Mouse (Mus musculus): ENCODE measurements around the gene Clec16a.

Gene Clec16a

DNA sequence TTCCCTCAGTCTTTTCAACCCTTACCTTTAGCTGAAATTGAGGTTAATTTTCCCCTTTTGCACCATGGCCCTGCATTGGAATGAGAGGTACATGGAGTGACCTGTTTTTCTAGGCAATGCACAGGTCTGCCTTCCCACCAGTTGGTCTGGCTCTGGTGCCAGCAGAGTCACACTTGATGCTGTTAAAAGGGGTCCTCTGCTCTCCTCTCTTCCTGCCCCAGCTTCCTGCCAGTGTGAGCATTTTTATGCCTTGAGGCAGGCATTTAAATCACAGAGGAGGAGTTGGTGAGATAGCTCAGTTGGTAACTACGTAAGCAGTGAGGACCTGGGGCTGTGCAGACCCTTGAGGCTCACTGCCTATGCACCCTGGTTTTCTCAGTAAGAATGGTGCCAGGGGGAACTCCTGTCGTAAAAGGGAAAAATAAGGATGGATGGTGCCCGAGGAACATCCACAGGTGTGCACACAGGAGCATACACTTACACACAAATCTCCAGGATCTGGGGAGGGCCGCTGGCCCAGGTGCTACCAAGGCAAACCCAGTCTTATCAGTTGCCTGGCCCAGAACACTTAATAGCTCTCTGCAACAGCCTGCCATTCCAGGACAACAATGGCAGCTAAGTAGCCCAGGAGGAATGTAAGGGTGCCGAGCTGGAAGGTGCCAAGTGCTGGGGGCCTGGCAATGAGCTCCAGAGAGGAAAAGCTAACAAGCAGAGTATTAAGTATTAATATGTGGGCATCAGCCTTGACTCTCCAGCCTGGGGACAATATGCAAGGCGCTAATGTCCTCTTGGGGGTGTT lies 152.9 kb downstream of the Clec16a start:
- POLR2A ChIA-PET, result interaction anchor here in 2 of 4 experiments (0.5 to 1.4 kb wide), 6 partner anchors 40 to 331 kb away, joined by 3 to 5 read pairs (median 3); partner anchors contain the start of gene Socs1 (in 1 of the 2)

DNA sequence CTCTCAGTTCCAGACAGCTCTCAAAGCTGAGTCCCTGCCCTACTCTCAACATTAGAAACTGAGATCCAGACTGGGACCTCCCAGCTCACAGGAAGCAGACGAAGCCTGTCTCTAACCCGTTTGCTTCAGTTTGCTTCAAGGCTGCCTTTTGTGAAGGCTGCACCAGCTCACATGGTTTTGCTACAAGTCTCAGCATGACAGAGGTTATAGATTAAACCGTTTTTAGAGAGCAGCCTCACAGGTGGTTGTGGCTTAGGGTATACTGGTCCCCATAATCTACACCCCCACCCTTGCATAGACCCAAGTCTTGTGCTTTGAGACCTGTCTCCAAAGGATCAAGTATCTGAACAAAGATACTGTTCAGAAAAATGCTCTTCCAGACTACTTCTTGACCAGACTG lies 154.2 kb downstream of the Clec16a start:
- POLR2A ChIA-PET, result interaction anchor here in 2 of 4 experiments (0.6 to 2.8 kb wide), 5 partner anchors 15 to 435 kb away, joined by 3 to 8 read pairs (median 3); no protein-coding TSS in a partner anchor
- CTCF ChIA-PET, result no interaction called here

More for the DNA sequence above, 152.9 kb downstream of the Clec16a start:
- CTCF ChIA-PET, result interaction anchor here in 2 of 4 experiments (0.6 to 1.7 kb wide), 4 partner anchors 58 to 334 kb away, joined by 5 to 6 read pairs (median 5); no protein-coding TSS in a partner anchor

- ChIA-PET CTCF (interaction anchor here in 1 of 4 experiments (0.6 kb wide), 1 partner anchor 157 kb away, joined by 3 read pairs; no protein-coding TSS in a partner anchor), POLR2A (interaction anchor here in 3 of 4 experiments (0.5 to 2.8 kb wide), 7 partner anchors 14 to 434 kb away, joined by 3 to 8 read pairs (median 3); no protein-coding TSS in a partner anchor)
Observed at GRCm38 (mm10) chr16:10700160-10700559, 155.0 kb downstream of the Clec16a start.

GRCm38 (mm10) chr16:10702399-10702798 lies 157.3 kb downstream of the Clec16a start:
- ChIA-PET POLR2A (no interaction called here), CTCF (interaction anchor here in 2 of 4 experiments (0.5 to 1.0 kb wide), 2 partner anchors 43 to 1896 kb away, joined by 3 to 4 read pairs; no protein-coding TSS in a partner anchor)

GRCm38 (mm10) chr16:10703932-10704331 lies 158.8 kb downstream of the Clec16a start:
- ChIA-PET CTCF (no interaction called here), POLR2A (interaction anchor here in 2 of 4 experiments (0.6 to 0.7 kb wide), 2 partner anchors 128 to 292 kb away, joined by 3 to 4 read pairs; no protein-coding TSS in a partner anchor)

DNA sequence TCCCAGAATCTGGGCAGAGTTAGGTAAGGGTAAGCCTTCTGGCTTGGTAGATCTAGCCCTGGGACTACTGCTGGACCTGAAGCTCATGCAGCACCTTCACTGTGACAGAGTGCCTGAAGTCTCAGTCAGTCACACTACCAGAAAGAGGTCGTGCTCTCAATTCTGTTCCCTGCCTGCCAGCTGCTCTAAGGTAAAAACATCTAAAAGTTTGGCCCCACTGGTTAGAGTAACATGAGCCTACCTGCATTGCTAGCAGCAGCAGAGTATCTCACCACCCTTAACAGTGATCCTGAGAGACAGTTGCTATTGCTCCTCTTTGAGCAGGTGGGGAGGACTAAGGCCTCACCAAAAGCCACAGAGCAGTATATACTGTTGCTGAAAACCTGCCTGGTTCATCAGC lies 160.3 kb downstream of the Clec16a start:
- CTCF ChIA-PET, result interaction anchor here in 1 of 4 experiments (1.1 kb wide), 1 partner anchor 20 kb away, joined by 4 read pairs; no protein-coding TSS in a partner anchor
- POLR2A ChIA-PET, result interaction anchor here in 1 of 4 experiments (0.8 kb wide), 1 partner anchor 9 kb away, joined by 3 read pairs; no protein-coding TSS in a partner anchor

GRCm38 (mm10) chr16:10711524-10711923 lies 166.4 kb downstream of the Clec16a start:
- ChIA-PET POLR2A (interaction anchor here in 1 of 4 experiments (0.6 kb wide), 1 partner anchor 30 kb away, joined by 3 read pairs; no protein-coding TSS in a partner anchor), CTCF (interaction anchor here in 1 of 4 experiments (0.6 kb wide), 1 partner anchor 537 kb away, joined by 4 read pairs; no protein-coding TSS in a partner anchor)

DNA sequence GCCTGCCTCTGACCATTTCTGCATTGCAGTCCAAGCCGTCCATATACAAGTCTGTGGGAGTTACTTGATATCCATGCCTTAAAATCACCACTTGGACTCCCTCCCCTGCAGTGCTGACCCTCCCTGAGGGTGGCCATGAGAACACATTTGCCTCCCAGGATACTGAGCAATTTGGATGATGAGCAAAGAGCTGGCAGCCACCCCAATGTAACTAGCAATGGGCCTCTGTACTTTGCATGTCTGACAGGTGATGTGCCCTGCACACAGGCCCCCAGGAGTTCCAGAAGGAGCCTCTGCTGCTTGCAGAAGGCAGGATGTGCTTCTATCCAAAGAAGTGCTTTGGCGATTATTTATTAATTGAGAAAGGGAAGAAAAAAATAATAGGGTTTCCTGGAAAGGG lies 167.9 kb downstream of the Clec16a start:
- CTCF ChIA-PET, result interaction anchor here in 2 of 4 experiments (0.7 to 1.1 kb wide), 2 partner anchors 74 to 279 kb away, joined by 3 read pairs; no protein-coding TSS in a partner anchor
- POLR2A ChIA-PET, result no interaction called here

- CTCF ChIA-PET, result interaction anchor here in 2 of 4 experiments (0.7 to 1.1 kb wide), 2 partner anchors 73 to 279 kb away, joined by 3 read pairs; no protein-coding TSS in a partner anchor
- POLR2A ChIA-PET, result interaction anchor here in 2 of 4 experiments (0.9 to 1.3 kb wide), 2 partner anchors 8 to 14 kb away, joined by 3 read pairs; no protein-coding TSS in a partner anchor
Observed at GRCm38 (mm10) chr16:10713441-10714239, 168.5 kb downstream of the Clec16a start.

GRCm38 (mm10) chr16:10715211-10715610 lies 170.1 kb downstream of the Clec16a start:
- ChIA-PET CTCF (interaction anchor here in 1 of 4 experiments (0.9 kb wide), 1 partner anchor 10 kb away, joined by 3 read pairs; no protein-coding TSS in a partner anchor), POLR2A (interaction anchor here in 3 of 4 experiments (0.5 to 1.3 kb wide), 5 partner anchors 15 to 279 kb away, joined by 3 to 4 read pairs (median 3); partner anchors contain the start of gene Rmi2 (in 1 of the 3))

DNA sequence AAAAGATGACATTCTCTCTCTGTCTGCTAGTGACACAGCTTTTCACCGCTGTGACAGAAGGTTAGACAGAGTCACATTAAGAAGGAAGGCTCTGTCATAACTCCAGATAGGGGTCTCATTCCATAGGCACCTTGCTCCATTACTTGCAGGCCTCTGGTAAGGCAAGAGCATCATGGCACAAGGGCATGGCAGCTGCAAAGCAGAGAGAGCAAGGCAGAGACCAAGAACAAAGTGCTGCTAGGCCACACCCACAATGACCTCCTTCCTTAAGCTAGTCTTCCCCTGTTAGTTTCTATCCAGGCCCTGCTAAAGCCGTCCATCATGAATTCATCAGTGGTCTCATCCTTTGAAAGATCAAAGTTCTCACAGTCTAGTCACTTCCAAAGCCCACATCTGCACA lies 170.5 kb downstream of the Clec16a start:
- ChIA-PET POLR2A (interaction anchor here in 2 of 4 experiments (0.5 to 1.1 kb wide), 4 partner anchors 16 to 278 kb away, joined by 3 to 4 read pairs (median 4); partner anchors contain the start of gene Rmi2 (in 1 of the 2)), CTCF (interaction anchor here in 1 of 4 experiments (0.9 kb wide), 1 partner anchor 10 kb away, joined by 3 read pairs; no protein-coding TSS in a partner anchor)

GRCm38 (mm10) chr16:10716696-10717095 lies 171.6 kb downstream of the Clec16a start:
- ChIA-PET CTCF (no interaction called here), POLR2A (no interaction called here)

DNA sequence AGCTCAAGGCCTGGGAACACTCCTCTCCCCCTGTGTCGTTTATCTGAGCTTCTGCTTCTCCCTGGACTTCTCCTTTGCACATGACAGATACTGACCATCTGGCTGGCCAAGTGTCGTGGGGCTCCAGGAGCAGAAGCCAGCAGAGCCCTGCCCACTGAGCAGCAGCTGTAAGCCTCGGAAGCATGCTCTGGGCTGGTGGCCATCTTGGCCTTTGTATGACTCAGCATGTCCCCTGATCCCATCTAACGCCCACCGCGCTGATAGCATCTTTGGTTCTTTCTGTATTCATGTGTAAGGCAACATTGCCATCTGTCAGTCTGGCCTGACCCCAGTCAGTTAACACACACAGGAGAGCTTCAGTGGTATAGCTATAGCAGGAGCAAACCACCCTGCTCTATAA lies 174.8 kb downstream of the Clec16a start:
- CTCF ChIA-PET, result interaction anchor here in 2 of 4 experiments (0.6 to 0.7 kb wide), 3 partner anchors 22 to 230 kb away, joined by 3 to 4 read pairs (median 3); no protein-coding TSS in a partner anchor
- POLR2A ChIA-PET, result interaction anchor here in 2 of 4 experiments (0.6 to 0.7 kb wide), 2 partner anchors 47 to 314 kb away, joined by 3 to 4 read pairs; no protein-coding TSS in a partner anchor

- CTCF ChIA-PET, result interaction anchor here (0.6 to 0.7 kb wide), 6 partner anchors 18 to 371 kb away, joined by 3 to 11 read pairs (median 4); no protein-coding TSS in a partner anchor
- POLR2A ChIA-PET, result interaction anchor here in 2 of 4 experiments (0.5 to 1.2 kb wide), 4 partner anchors 17 to 116 kb away, joined by 3 to 6 read pairs (median 3); no protein-coding TSS in a partner anchor
Observed at GRCm38 (mm10) chr16:10722882-10723544, 177.9 kb downstream of the Clec16a start.

- POLR2A ChIA-PET, result interaction anchor here in 2 of 4 experiments (1.2 to 1.4 kb wide), 2 partner anchors 18 to 77 kb away, joined by 3 to 6 read pairs; no protein-coding TSS in a partner anchor
- CTCF ChIA-PET, result interaction anchor here in 3 of 4 experiments (1.0 to 1.7 kb wide), 3 partner anchors 16 to 103 kb away, joined by 3 to 6 read pairs (median 4); no protein-coding TSS in a partner anchor
Observed at GRCm38 (mm10) chr16:10723816-10724647, 178.9 kb downstream of the Clec16a start.

DNA sequence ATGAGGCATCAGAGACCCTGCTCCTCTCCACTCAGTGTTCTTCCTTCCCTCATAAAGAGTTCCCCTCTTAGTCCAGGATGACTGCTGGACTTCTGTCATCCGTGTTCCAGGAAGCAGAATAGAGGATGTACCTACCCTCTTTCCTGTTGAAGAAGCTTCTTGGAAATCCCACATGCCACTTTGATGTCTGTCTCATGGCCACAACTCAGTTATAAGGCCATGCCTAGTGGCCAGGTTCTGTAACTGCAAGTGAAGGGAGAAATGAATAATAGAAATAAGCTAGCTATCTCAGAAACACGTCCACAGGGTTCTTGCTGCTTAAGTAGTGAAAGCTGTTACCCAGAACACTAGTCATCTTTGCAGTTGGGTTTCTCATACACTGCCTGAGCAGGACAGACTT lies 180.0 kb downstream of the Clec16a start:
- CTCF ChIA-PET, result interaction anchor here in 3 of 4 experiments (0.6 to 1.7 kb wide), 6 partner anchors 10 to 165 kb away, joined by 3 to 6 read pairs (median 4); partner anchors contain the start of gene Socs1 (in 1 of the 3)
- POLR2A ChIA-PET, result interaction anchor here in 1 of 4 experiments (0.5 to 1.4 kb wide), 3 partner anchors 25 to 87 kb away, joined by 3 read pairs; partner anchors contain the start of gene Gm11172
